Mouse (Mus musculus): ENCODE data around the gene Slc26a10. TPM values are rescaled to one million over a fixed set of nuclear protein-coding genes. Genes with fewer than 3 reads are reported as not detected.

Slc26a10 gene
- polyA plus RNA-seq, 1 experiment = 1.3 TPM

DNA sequence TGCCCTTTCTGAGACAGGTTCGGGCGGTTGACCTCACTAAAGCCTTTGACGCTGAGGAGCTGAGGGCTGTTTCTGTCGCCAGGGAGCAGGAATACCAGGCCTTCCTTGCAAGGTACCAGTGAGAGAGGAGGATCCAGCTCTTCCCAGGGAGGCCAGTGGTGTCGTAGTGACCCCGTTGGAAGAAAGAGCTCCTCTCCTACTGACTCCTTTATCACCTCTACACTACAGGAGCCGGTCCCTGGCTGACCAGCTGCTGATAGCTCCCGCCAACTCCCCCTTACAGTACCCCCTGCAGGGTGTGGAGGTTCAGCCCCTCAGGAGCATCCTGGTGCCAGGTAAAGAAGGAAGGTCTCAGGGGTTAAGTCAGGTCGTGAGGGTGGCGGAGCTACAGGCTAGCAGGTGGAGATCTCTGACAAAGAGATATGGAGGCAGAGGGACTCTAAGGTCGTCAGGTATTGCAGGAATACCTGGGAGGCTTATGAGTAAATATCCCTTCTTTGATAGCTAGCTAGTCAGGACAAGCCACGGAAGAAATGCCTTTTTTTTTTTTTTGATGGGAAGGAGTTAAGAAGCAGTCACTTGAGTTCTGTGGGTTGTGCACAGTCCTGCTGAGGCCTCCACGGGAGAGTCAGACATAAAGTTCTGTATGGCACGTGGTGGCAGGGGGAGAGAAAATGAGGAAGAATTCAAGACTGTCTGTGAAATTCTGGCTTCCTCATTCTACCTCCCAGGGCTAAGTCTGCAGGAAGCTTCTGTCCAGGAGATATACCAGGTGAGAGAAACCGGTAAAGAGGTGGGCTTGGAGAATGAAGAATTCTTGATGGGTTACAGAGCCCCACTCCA is 13.5 kb downstream of the Slc26a10 start:
- Histone ChIP-seq H3K79me2 (ENCODE audit: control insufficient read depth, insufficient read depth) (no peaks in the 10 kb centered on the region), H3K4me2 (ENCODE audit: low read depth) (no peak overlapping the region), H3K27me3 (ENCODE audit: control insufficient read depth, insufficient read depth, insufficient read length) (no peaks in the 10 kb centered on the region), H3K36me3 (ENCODE audit: control insufficient read depth, insufficient read depth) (no peaks in the 10 kb centered on the region), H3K4me3 (no peak overlapping the region), H3ac (ENCODE audit: control insufficient read depth, insufficient read length) (no peak overlapping the region)
- TF ChIP-seq REST (IDR thresholded peaks at IDR 0.05; ENCODE audit: insufficient read depth, insufficient read length) = no peak
- TF ChIP-seq MYOD1 (IDR thresholded peaks at IDR 0.05; ENCODE audit: control insufficient read depth in 1 of 3, insufficient read length in 2 of 3, low read depth in 2 of 3) = no peak
- TF ChIP-seq MYOG (IDR thresholded peaks at IDR 0.05; ENCODE audit: control insufficient read depth in 1 of 3, insufficient read depth in 1 of 3, insufficient read length in 2 of 3, low read depth in 2 of 3) = no peak
- TF ChIP-seq POLR2A (IDR thresholded peaks at IDR 0.05; ENCODE audit: insufficient read length, low read depth) = no peak
- no peak for TF ChIP-seq E2F4 (IDR thresholded peaks at IDR 0.05; ENCODE audit: insufficient read depth)
- TF ChIP-seq CEBPB (IDR thresholded peaks at IDR 0.05; ENCODE audit: insufficient read depth, poor library complexity, severe bottlenecking) = no peak
- no peak for TF ChIP-seq USF1 (IDR thresholded peaks at IDR 0.05; ENCODE audit: low read depth)
- TF ChIP-seq TCF3 (IDR thresholded peaks at IDR 0.05; ENCODE audit: insufficient read length, low read depth) = no peak
- TF ChIP-seq MAX (IDR thresholded peaks at IDR 0.05; ENCODE audit: low read depth) = no peak
- TF ChIP-seq SRF (IDR thresholded peaks at IDR 0.05; ENCODE audit: control insufficient read depth, insufficient read length, low read depth) = no peak
- TF ChIP-seq POLR2AphosphoS2 (IDR thresholded peaks at IDR 0.05; ENCODE audit: insufficient read length, low read depth) = no peak
- no peak for TF ChIP-seq TCF12 (IDR thresholded peaks at IDR 0.05; ENCODE audit: insufficient read depth, poor library complexity, severe bottlenecking)

GRCm38 (mm10) chr10:127166404-127166715 is 14.1 kb downstream of the Slc26a10 start:
- H3K36me3 ChIP-seq (ENCODE audit: control insufficient read depth, insufficient read depth) = no peaks in the 10 kb centered on the region
- H3K4me3 ChIP-seq = peak overlapping the region; percentile 23
- H3K27me3 ChIP-seq (ENCODE audit: control insufficient read depth, insufficient read depth, insufficient read length) = no peaks in the 10 kb centered on the region
- TF ChIP-seq POLR2AphosphoS2 (IDR thresholded peaks at IDR 0.05; ENCODE audit: insufficient read length, low read depth) (no peak), POLR2A (IDR thresholded peaks at IDR 0.05; ENCODE audit: insufficient read length, low read depth) (no peak), USF1 (IDR thresholded peaks at IDR 0.05; ENCODE audit: low read depth) (no peak), MAX (IDR thresholded peaks at IDR 0.05; ENCODE audit: low read depth) (no peak), MYOG (IDR thresholded peaks at IDR 0.05; ENCODE audit: control insufficient read depth in 1 of 3, insufficient read depth in 1 of 3, insufficient read length in 2 of 3, low read depth in 2 of 3) (no peak), TCF3 (IDR thresholded peaks at IDR 0.05; ENCODE audit: insufficient read length, low read depth) (no peak)
- H3K4me2 ChIP-seq (ENCODE audit: low read depth) = no peak overlapping the region
- no peaks in the 10 kb centered on the region for H3K79me2 ChIP-seq (ENCODE audit: control insufficient read depth, insufficient read depth)
- peak overlapping the region; percentile 49 for H3ac ChIP-seq (ENCODE audit: control insufficient read depth, insufficient read length)

DNA sequence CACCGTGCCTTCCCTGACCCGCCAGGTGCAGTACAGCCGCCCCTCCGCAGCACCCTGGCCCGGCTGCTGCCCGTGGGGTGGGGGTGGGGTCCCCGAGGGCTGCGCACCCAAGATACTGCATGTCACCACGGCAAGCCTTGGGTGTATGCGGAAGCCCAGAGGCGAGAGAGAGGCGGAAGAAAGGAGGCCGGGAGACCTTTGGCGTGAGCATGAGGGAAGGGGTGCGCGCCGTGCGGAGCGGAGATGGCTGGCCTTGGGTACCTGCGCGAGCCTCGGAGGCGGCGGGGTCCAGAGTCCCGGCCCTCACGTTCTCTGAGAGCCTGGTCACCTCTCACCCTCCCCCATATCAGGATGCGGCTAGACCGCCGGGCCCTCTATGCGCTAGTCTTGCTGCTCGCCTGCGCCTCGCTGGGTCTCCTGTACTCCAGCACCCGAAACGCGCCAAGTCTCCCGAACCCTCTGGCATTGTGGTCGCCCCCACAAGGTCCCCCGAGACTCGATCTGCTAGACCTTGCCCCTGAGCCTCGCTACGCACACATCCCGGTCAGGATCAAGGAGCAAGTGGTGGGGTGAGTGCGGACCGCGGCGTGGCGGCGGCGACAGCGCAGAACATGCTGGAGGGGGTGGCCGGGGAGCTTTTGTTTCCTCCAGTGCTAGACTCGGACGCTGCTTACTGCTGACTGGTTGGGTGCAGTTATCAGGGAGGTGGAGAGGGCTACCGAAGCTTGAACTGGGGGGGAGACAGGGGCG is 14.6 kb downstream of the Slc26a10 start:
- Histone ChIP-seq H3K27me3 (ENCODE audit: control insufficient read depth, insufficient read depth, insufficient read length) (no peaks in the 10 kb centered on the region), H3K36me3 (ENCODE audit: control insufficient read depth, insufficient read depth) (no peaks in the 10 kb centered on the region), H3K4me3 (peak overlapping the region; percentile 23), H3ac (ENCODE audit: control insufficient read depth, insufficient read length) (peak overlapping the region; percentile 49), H3K79me2 (ENCODE audit: control insufficient read depth, insufficient read depth) (no peaks in the 10 kb centered on the region), H3K4me2 (ENCODE audit: low read depth) (peak overlapping the region; percentile 88)
- TF ChIP-seq TCF3 (IDR thresholded peaks at IDR 0.05; ENCODE audit: insufficient read length, low read depth) (no peak), MYOD1 (IDR thresholded peaks at IDR 0.05; ENCODE audit: control insufficient read depth in 1 of 3, insufficient read length in 2 of 3, low read depth in 2 of 3) (peak in 1 of 3 experiments; percentile 10)

GRCm38 (mm10) chr10:127165354-127165653 is 15.1 kb downstream of the Slc26a10 start:
- Histone ChIP-seq H3K79me2 (ENCODE audit: control insufficient read depth, insufficient read depth) (no peaks in the 10 kb centered on the region), H3K27me3 (ENCODE audit: control insufficient read depth, insufficient read depth, insufficient read length) (no peaks in the 10 kb centered on the region), H3K36me3 (ENCODE audit: control insufficient read depth, insufficient read depth) (no peaks in the 10 kb centered on the region), H3K4me2 (ENCODE audit: low read depth) (peak overlapping the region; percentile 88), H3ac (ENCODE audit: control insufficient read depth, insufficient read length) (peak overlapping the region; percentile 49), H3K4me3 (peak overlapping the region; percentile 23)
- TF ChIP-seq USF1 (IDR thresholded peaks at IDR 0.05; ENCODE audit: low read depth) = no peak

DNA sequence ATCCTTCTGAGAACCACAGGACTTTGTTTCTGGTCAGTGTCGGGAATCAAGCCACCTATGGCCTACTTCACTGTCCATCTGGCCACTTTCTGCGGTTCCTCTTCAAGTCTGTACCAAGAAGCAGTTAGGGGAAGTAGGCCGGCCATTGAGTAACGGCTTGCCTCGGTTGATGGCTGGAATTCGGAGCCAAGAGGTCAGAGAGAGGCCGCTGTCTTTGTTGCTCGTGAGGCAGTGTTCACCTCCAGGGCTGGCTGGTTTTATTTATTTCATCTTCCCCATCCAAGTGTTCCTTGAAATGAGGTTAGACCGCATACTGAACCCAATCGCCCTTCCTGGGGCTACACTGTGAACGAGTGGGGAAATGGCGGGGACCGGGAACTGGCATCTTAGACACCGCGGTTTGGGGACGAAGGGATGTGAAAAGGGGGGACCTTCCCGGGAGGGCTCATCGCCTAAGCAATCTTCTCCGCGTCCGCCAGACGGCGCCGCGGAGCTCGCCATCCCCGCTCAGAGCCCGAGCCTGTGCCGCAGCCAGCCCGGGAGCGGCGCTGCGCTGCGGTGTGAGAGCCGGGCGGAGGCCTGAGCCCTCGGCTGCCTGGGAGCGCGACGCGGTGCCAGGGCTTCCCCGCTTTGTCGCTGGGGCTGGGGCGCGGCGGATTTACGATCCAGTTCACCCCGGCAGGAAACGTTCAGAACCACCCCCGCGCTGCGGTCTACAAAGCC is 15.7 kb downstream of the Slc26a10 start, which contains the start of gene B4galnt1:
Gene B4galnt1 (plus strand): TSS at position 595 of the 723 bp plus-strand sequence.
- Histone ChIP-seq H3K36me3 (ENCODE audit: control insufficient read depth, insufficient read depth) (no peaks in the 10 kb centered on the region), H3K4me3 (peak within 1 kb of the TSS; percentile 23), H3K79me2 (ENCODE audit: control insufficient read depth, insufficient read depth) (no peaks in the 10 kb centered on the region), H3K4me2 (ENCODE audit: low read depth) (peak within 1 kb of the TSS; percentile 88), H3K27me3 (ENCODE audit: control insufficient read depth, insufficient read depth, insufficient read length) (no peaks in the 10 kb centered on the region), H3ac (ENCODE audit: control insufficient read depth, insufficient read length) (peak within 1 kb of the TSS; percentile 49)
- peak in 1 of 3 experiments; percentile 20 for TF ChIP-seq MYOD1 (IDR thresholded peaks at IDR 0.05; ENCODE audit: control insufficient read depth in 1 of 3, insufficient read length in 2 of 3, low read depth in 2 of 3)
- TF ChIP-seq E2F4 (IDR thresholded peaks at IDR 0.05; ENCODE audit: insufficient read depth) = no peak
- TF ChIP-seq CEBPB (IDR thresholded peaks at IDR 0.05; ENCODE audit: insufficient read depth, poor library complexity, severe bottlenecking) = no peak
- TF ChIP-seq POLR2A (IDR thresholded peaks at IDR 0.05; ENCODE audit: insufficient read length, low read depth) = peak; percentile 82
- TF ChIP-seq POLR2AphosphoS2 (IDR thresholded peaks at IDR 0.05; ENCODE audit: insufficient read length, low read depth) = peak; percentile 53
- TF ChIP-seq MYOG (IDR thresholded peaks at IDR 0.05; ENCODE audit: control insufficient read depth in 1 of 3, insufficient read depth in 1 of 3, insufficient read length in 2 of 3, low read depth in 2 of 3) = peak in 1 of 3 experiments; percentile 26
- TF ChIP-seq TCF12 (IDR thresholded peaks at IDR 0.05; ENCODE audit: insufficient read depth, poor library complexity, severe bottlenecking) = no peak

Data from myocyte (in vitro differentiated cells).